Mouse (Mus musculus) stomach, embryonic 14.5 days (tissue): ENCODE results near the gene Fam83e. TPM values are rescaled to one million over a fixed set of nuclear protein-coding genes. Genes with fewer than 3 reads are reported as not detected.

Experiments used
- ATAC-seq: fragments of 200-750 bp; cut with Nextera tagmentation; 2 replicates; pipeline ENCODE4 v1.8.0; 2017; ENCODE audit warnings: low read depth, moderate TSS enrichment; ENCODE audit not compliant: insufficient number of reproducible peaks, insufficient read depth, low FRiP score
- H3K27ac ChIP-seq: fragments of 300-500 bp; sonication (generic); 2 replicates; pipeline ENCODE4 v1.5.1; 2014; ENCODE audit warnings: mild to moderate bottlenecking, low read length, moderate library complexity, mixed read lengths
- H3K27me3 ChIP-seq: fragments of 300-500 bp; sonication (generic); 2 replicates; pipeline ENCODE4 v1.6.1; 2014; ENCODE audit warnings: low read length, control low read depth, mixed read lengths; ENCODE audit not compliant: control insufficient read depth, insufficient read depth
- H3K36me3 ChIP-seq: fragments of 300-500 bp; sonication (generic); 2 replicates; pipeline ENCODE4 v1.6.1; 2014; ENCODE audit warnings: mild to moderate bottlenecking, control low read depth, low read length, moderate library complexity, mixed read lengths; ENCODE audit not compliant: control insufficient read depth, insufficient read depth
- H3K4me1 ChIP-seq: fragments of 300-500 bp; sonication (generic); 2 replicates; pipeline ENCODE4 v1.6.1; 2014; ENCODE audit warnings: low read length, control low read depth, mixed read lengths; ENCODE audit not compliant: control insufficient read depth, insufficient read depth
- H3K4me2 ChIP-seq: fragments of 300-500 bp; sonication (generic); replicated peaks from 2 replicates; pipeline ENCODE4 v1.6.1; 2014; ENCODE audit warnings: low read depth, low read length, control low read depth
- H3K4me3 ChIP-seq: fragments of 300-500 bp; sonication (generic); 2 replicates; pipeline ENCODE4 v1.5.1; 2014; ENCODE audit warnings: low read depth, low read length, control low read depth
- H3K9ac ChIP-seq: fragments of 300-500 bp; sonication (generic); replicated peaks from 2 replicates; pipeline ENCODE4 v1.6.1; 2014; ENCODE audit warnings: low read depth, mild to moderate bottlenecking, control low read depth, low read length, moderate library complexity, mixed read lengths
- H3K9me3 ChIP-seq: fragments of 300-500 bp; sonication (generic); 2 replicates; pipeline ENCODE4 v1.6.1; 2016; ENCODE audit warnings: low read depth, low read length, control low read depth; ENCODE audit not compliant: control insufficient read depth
- WGBS: fragments of 180-500 bp; shearing (Covaris S2); extraction: QIAGEN DNeasy Blood & Tissue Kit; methylation state at CpG from one replicate; pipeline ENCODE4 v1.1.7; 2014; 5-methylcytosine and 5-hydroxymethylcytosine counted together
- polyA plus RNA-seq: library from polyadenylated mRNA; unstranded; fragments of >200 nt; fragmentation: Nextera tagmentation; extraction: Ambion mirVana; gene quantifications from 2 replicates; pipeline ENCODE4 v1.2.1, GENCODE M21; 2014

Gene Fam83e
- polyA plus RNA-seq, 1 experiment from 2014 or later: 3.1 TPM

- Histone ChIP-seq H3K9ac (no peak overlapping the region), H3K36me3 (no peaks in the 10 kb centered on the region), H3K27ac (no peak overlapping the region), H3K9me3 (no peaks in the 10 kb centered on the region), H3K27me3 (no peaks in the 10 kb centered on the region; the same call in 1 of the 2 replicates), H3K4me2 (no peak overlapping the region), H3K4me1 (no peaks in the 10 kb centered on the region), H3K4me3 (no peak overlapping the region)
- 49% methylated on average over 5 of the region's 5 CpGs for WGBS
- ATAC-seq: no peak
These were observed 39.1 kb downstream of the Fam83e start for GRCm38 (mm10) chr7:45760151-45760550.

GRCm38 (mm10) chr7:45765995-45766394 is 45.0 kb downstream of the Fam83e start:
- Histone ChIP-seq H3K27me3 (no peaks in the 10 kb centered on the region), H3K9ac (no peak overlapping the region), H3K9me3 (no peaks in the 10 kb centered on the region), H3K4me3 (no peak overlapping the region), H3K4me1 (no peaks in the 10 kb centered on the region), H3K4me2 (no peak overlapping the region), H3K36me3 (no peaks in the 10 kb centered on the region), H3K27ac (no peak overlapping the region)
- ATAC-seq: no peak
- 41% methylated on average over 8 of the region's 8 CpGs for WGBS

GRCm38 (mm10) chr7:45766764-45767163 is 45.8 kb downstream of the Fam83e start:
- ATAC-seq: 0 out of 2 replicates have a peak, but pooled peaks have one; percentile 28

GRCm38 (mm10) chr7:45767500-45767899 is 46.5 kb downstream of the Fam83e start:
- Histone ChIP-seq H3K9me3 (no peaks in the 10 kb centered on the region), H3K4me1 (no peaks in the 10 kb centered on the region), H3K36me3 (no peaks in the 10 kb centered on the region), H3K27me3 (no peaks in the 10 kb centered on the region), H3K4me3 (no peak overlapping the region), H3K27ac (no peak overlapping the region), H3K4me2 (no peak overlapping the region), H3K9ac (no peak overlapping the region)
- ATAC-seq: no peak
- WGBS: 92% methylated on average over 6 of the region's 6 CpGs

More at GRCm38 (mm10) chr7:45766764-45767163, 45.8 kb downstream of the Fam83e start:
- Histone ChIP-seq H3K27ac (no peak overlapping the region), H3K9ac (no peak overlapping the region), H3K4me1 (no peaks in the 10 kb centered on the region), H3K36me3 (no peaks in the 10 kb centered on the region), H3K4me2 (no peak overlapping the region), H3K27me3 (no peaks in the 10 kb centered on the region), H3K4me3 (no peak overlapping the region), H3K9me3 (no peaks in the 10 kb centered on the region)
- WGBS: 46% methylated on average over 8 of the region's 8 CpGs

GRCm38 (mm10) chr7:45770427-45771082 is 49.5 kb downstream of the Fam83e start:
- WGBS: 70% methylated on average over 8 of the region's 8 CpGs
- H3K27ac ChIP-seq: no peak overlapping the region
- H3K27me3 ChIP-seq: no peaks in the 10 kb centered on the region
- no peaks in the 10 kb centered on the region for H3K9me3 ChIP-seq
- no peaks in the 10 kb centered on the region for H3K36me3 ChIP-seq
- no peaks in the 10 kb centered on the region for H3K4me1 ChIP-seq
- H3K9ac ChIP-seq: no peak overlapping the region
- no peak overlapping the region for H3K4me3 ChIP-seq
- ATAC-seq: 0 out of 2 replicates have a peak, but pooled peaks have one; percentile 14
- no peak overlapping the region for H3K4me2 ChIP-seq

GRCm38 (mm10) chr7:45771101-45771500 is 50.1 kb downstream of the Fam83e start:
- H3K9ac ChIP-seq: no peak overlapping the region
- H3K4me1 ChIP-seq: no peaks in the 10 kb centered on the region
- 67% methylated on average over 4 of the region's 4 CpGs for WGBS
- no peak overlapping the region for H3K4me2 ChIP-seq
- H3K4me3 ChIP-seq: no peak overlapping the region
- no peaks in the 10 kb centered on the region for H3K27me3 ChIP-seq
- H3K27ac ChIP-seq: no peak overlapping the region
- no peaks in the 10 kb centered on the region for H3K36me3 ChIP-seq
- no peaks in the 10 kb centered on the region for H3K9me3 ChIP-seq
- ATAC-seq: no peak

- Histone ChIP-seq H3K9ac (no peak overlapping the region), H3K27me3 (no peaks in the 10 kb centered on the region), H3K4me2 (no peak overlapping the region), H3K4me3 (no peak overlapping the region), H3K36me3 (no peaks in the 10 kb centered on the region), H3K4me1 (no peaks in the 10 kb centered on the region), H3K9me3 (no peaks in the 10 kb centered on the region), H3K27ac (no peak overlapping the region)
- ATAC-seq: no peak
- 64% methylated on average over 7 of the region's 7 CpGs for WGBS
These were observed 54.2 kb downstream of the Fam83e start for GRCm38 (mm10) chr7:45775237-45775636.
